Mouse (Mus musculus) kidney, adult 2 months (tissue): ENCODE measurements around the gene Card14.

Source experiments
- CTCF ChIP-seq: fragments of 200-500 bp; conservative IDR thresholded peaks from 2 replicates; pipeline ENCODE4 v1.5.1; 2011; ENCODE audit warnings: low read depth, mild to moderate bottlenecking, control low read depth, low read length, moderate library complexity, mixed read lengths; ENCODE audit not compliant: insufficient read depth, insufficient read length
- POLR2A ChIP-seq: fragments of 200-500 bp; IDR thresholded peaks from one replicate; pipeline ENCODE4 v1.6.1; 2011; ENCODE audit warnings: low read depth, low read length, control low read depth

DNA sequence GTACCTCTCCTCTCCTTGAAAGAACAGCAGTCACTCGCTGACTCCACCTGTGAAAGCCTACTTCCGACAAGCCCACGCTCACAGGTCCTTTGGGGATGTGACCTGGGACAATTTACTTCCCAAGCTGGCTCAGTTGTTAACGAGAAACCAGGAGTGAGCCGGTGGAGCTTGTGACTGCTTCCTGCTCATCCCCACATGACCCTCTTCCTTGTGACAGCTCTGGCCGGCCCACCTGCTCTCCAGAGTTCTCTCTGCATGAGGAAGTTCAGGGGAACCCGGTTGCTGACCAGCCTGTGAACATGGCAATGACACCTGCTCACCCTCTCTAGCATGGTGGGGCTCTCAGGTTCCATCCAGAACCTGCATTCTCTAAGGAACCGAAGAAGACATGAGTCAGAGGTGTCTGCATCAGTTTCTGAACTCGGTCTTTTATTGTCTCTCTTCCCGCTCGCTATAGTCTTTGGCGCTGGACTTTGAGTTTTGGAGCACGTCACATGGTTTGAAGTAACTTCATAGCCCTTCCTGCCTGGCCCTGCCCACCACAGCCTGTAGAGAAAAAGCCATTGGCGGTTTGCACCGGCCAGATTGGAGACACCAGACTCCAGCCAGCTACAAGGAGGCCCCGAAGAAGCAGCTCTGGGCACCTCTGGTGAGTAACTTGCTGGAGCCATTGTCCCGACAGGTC is 6.8 kb downstream of the Card14 start:
- TF ChIP-seq CTCF: no peak
- TF ChIP-seq POLR2A: no peak
